Mouse (Mus musculus) MN1 (cell line): ENCODE data around the gene Amigo2.
"Not testable (repeated sequence)": the region's sequence is repeated elsewhere in the genome, so short reads cannot be mapped to it uniquely, and the experiment has no call there.

ENCODE experiments used
- DNase-seq: peaks from one replicate; pipeline ENCODE4 v3.0.0-alpha.2; 2016; ENCODE audit warnings: low spot score

Gene Amigo2

DNA sequence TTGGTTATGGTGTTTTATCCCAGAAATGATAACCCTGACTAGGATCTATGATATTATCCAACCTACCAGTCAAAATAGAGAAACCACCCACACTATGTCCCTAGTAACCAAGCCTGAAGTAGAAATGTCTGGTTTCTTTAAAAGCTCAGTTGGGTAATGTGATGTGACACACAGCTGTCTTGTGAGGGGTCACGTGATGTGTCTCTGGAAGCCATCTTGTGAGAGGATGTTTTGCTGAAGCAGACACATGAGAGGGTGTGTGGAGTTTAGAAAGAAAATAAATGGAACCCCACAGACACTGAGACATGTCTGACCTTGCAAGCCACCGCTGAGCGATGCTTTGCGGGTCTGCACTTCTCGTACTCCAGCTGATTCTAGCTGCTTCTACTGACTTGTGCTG, 30.2 kb downstream of the Amigo2 start:
- DNase-seq = no peak

- DNase-seq = no peak
Observed at GRCm38 (mm10) chr15:97212501-97213477, 34.3 kb downstream of the Amigo2 start.

- DNase-seq = not testable (repeated sequence)
Observed at GRCm38 (mm10) chr15:97209754-97210153, 37.3 kb downstream of the Amigo2 start.

DNA sequence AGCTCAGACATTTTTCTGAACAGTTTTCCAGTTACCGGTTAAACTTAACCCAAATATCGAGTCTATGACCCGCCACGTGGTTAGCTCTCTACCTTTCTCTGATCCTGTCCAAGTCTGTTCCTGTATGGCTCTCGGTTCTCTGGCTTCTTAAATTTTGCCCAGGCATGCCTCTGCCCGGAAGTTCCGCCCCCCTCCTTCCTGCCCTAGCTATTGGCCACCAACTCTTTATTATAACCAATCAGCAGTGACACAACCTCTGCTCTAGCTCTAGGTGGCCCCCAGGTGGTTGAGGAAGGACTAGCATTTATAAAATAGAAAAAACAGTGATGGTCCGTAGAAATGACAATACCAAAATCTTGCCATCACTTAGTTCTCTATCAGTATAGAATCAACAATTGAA, 40.6 kb downstream of the Amigo2 start:
- DNase-seq = no peak

DNA sequence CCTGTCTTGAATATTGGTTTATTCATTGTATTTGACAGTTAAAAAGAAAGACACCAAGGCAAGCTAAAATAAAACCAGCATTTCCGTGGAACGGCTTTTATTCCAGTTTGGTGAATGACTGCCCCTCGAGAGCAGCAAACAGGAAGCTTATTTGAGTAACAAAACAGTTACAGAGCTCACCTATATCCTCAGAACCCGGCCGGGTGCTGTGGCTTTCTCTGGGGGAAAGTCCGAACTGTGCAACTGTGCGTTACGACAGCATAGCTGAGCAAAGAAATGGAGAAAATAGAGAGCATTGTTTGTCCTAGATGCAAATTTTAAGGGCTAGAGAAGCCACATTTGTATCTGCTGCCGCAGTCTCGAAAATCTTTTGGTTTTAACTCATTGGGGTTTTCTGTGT, 41.3 kb downstream of the Amigo2 start:
- DNase-seq = no peak

DNA sequence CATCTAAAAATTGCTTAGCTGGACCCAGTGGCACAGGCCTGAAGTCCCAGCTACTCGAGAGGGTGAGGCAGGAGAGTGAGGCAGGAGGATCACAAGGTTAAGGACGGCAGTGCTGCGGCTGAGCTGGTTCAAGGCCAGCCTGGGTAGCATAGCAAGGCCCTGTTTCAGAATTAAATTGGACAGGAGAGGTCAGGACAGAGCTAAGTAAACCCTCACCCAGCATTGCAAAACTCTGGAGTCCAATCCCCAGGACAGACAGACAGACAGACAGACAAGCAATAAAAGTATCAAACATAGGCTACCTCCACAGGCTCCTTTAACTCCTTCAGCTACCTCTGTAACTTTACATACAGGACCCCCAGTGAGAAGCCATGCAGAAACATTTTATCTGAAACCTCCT, 42.2 kb downstream of the Amigo2 start:
- no peak for DNase-seq

GRCm38 (mm10) chr15:97196644-97197043, 50.4 kb downstream of the Amigo2 start:
- DNase-seq = no peak

- DNase-seq = peak; percentile 72
Observed at GRCm38 (mm10) chr15:97195628-97196027, 51.5 kb downstream of the Amigo2 start.
